Mouse (Mus musculus) limb, embryonic 14.5 days (tissue): Measurements from ENCODE around the gene Uxt. TPM values are rescaled to one million over a fixed set of nuclear protein-coding genes. Genes with fewer than 3 reads are reported as not detected.

Experiments
- ATAC-seq: fragments of 200-750 bp; cut with Nextera tagmentation; 2 replicates; pipeline ENCODE4 v1.8.0; 2017; ENCODE audit warnings: low read depth, moderate number of reproducible peaks, moderate TSS enrichment; ENCODE audit not compliant: low FRiP score
- DNase-seq: peaks from one replicate; pipeline ENCODE4 v3.0.0-alpha.2; 2015; ENCODE audit warnings: low spot score
- H3K27ac ChIP-seq: fragments of 300-500 bp; sonication (generic); replicated peaks from 2 replicates; pipeline ENCODE4 v1.5.1; 2014; ENCODE audit warnings: low read depth, mild to moderate bottlenecking, low read length, moderate library complexity, mixed read lengths
- H3K27me3 ChIP-seq: fragments of 300-500 bp; sonication (generic); 2 replicates; pipeline ENCODE4 v1.6.1; 2014; ENCODE audit warnings: low read length, mixed read lengths; ENCODE audit not compliant: control insufficient read depth, insufficient read depth
- H3K36me3 ChIP-seq: fragments of 300-500 bp; sonication (generic); 2 replicates; pipeline ENCODE4 v1.6.1; 2014; ENCODE audit warnings: mild to moderate bottlenecking, low read length, moderate library complexity, mixed read lengths; ENCODE audit not compliant: control insufficient read depth, insufficient read depth
- H3K4me1 ChIP-seq: fragments of 300-500 bp; sonication (generic); 2 replicates; pipeline ENCODE4 v1.6.1; 2014; ENCODE audit warnings: antibody characterized with exemption, low read length, mixed read lengths; ENCODE audit not compliant: control insufficient read depth, insufficient read depth
- H3K4me2 ChIP-seq: fragments of 300-500 bp; sonication (generic); replicated peaks from 2 replicates; pipeline ENCODE4 v1.6.1; 2014; ENCODE audit warnings: low read depth, mild to moderate bottlenecking, low read length, moderate library complexity; ENCODE audit not compliant: severe bottlenecking
- H3K4me3 ChIP-seq: fragments of 300-500 bp; sonication (generic); replicated peaks from 2 replicates; pipeline ENCODE4 v1.5.1; 2014; ENCODE audit warnings: low read length
- H3K9ac ChIP-seq: fragments of 300-500 bp; sonication (generic); 2 replicates; pipeline ENCODE4 v1.6.1; 2014; ENCODE audit warnings: mild to moderate bottlenecking, low read depth, low read length, moderate library complexity; ENCODE audit not compliant: severe bottlenecking
- H3K9me3 ChIP-seq: fragments of 300-500 bp; sonication (generic); 2 replicates; pipeline ENCODE4 v1.6.1; 2016; ENCODE audit warnings: low read length; ENCODE audit not compliant: control insufficient read depth
- POLR2A ChIP-seq: fragments of 200-500 bp; IDR thresholded peaks from 2 replicates; pipeline ENCODE4 v1.8.0; 2012; ENCODE audit warnings: inconsistent platforms, mild to moderate bottlenecking, moderate library complexity, borderline replicate concordance; ENCODE audit not compliant: insufficient read depth, insufficient read length; ENCODE audit errors: extremely low read depth
- WGBS: fragments of 180-500 bp; shearing (Covaris S2); extraction: QIAGEN DNeasy Blood & Tissue Kit; methylation state at CpG from one replicate; pipeline ENCODE4 v1.1.7; 2014; 5-methylcytosine and 5-hydroxymethylcytosine counted together
- polyA plus RNA-seq, 2 experiments: library from polyadenylated mRNA; depleted of rRNA in 1 of 2; stranded (reverse) in 1 of 2; unstranded in 1 of 2; fragments of >200 nt; fragmentation: Nextera tagmentation in 1 of 2; extraction: Ambion mirVana in 1 of 2; gene quantifications; 2 replicates each; pipeline versions ENCODE4 v1.2.1 to v1.2.3; 2012 to 2014

Gene Uxt
- polyA plus RNA-seq, 2 experiments = 21.7 to 49.3 TPM

GRCm38 (mm10) chrX:20931364-20931763 lies 30.5 kb downstream of the Uxt start, which contains the start of gene Cfp:
TSS of gene Cfp (minus strand) at chrX:20931555.
- no peaks in the 10 kb centered on the region for H3K4me1 ChIP-seq
- peaks cover 11% of the 10 kb centered on the region for H3K36me3 ChIP-seq
- H3K27ac ChIP-seq = no peak within 1 kb of the TSS
- no peak for ATAC-seq
- no peaks in the 10 kb centered on the region for H3K9me3 ChIP-seq
- H3K27me3 ChIP-seq = no peaks in the 10 kb centered on the region
- no peak within 1 kb of the TSS for H3K4me2 ChIP-seq
- WGBS = 63% methylated on average over 1 of the region's 1 CpGs
- no peak within 1 kb of the TSS for H3K9ac ChIP-seq
- no peak for TF ChIP-seq POLR2A
- DNase-seq = no peak
- no peak within 1 kb of the TSS for H3K4me3 ChIP-seq

GRCm38 (mm10) chrX:20929859-20930258 lies 32.0 kb downstream of the Uxt start:
- H3K4me3 ChIP-seq = no peak overlapping the region
- H3K4me2 ChIP-seq = no peak overlapping the region
- 89% methylated on average over 1 of the region's 1 CpGs for WGBS
- H3K4me1 ChIP-seq = no peaks in the 10 kb centered on the region
- TF ChIP-seq POLR2A = no peak
- no peak overlapping the region for H3K9ac ChIP-seq
- ATAC-seq (no peak), DNase-seq (no peak)
- H3K27ac ChIP-seq = no peak overlapping the region
- H3K27me3 ChIP-seq = no peaks in the 10 kb centered on the region
- H3K36me3 ChIP-seq = peaks cover 2% of the 10 kb centered on the region; the same call in 1 of the 2 replicates
- no peaks in the 10 kb centered on the region for H3K9me3 ChIP-seq

- no peaks in the 10 kb centered on the region; the same call in 1 of the 2 replicates for H3K36me3 ChIP-seq
- no peak overlapping the region for H3K4me2 ChIP-seq
- H3K27ac ChIP-seq = no peak overlapping the region
- H3K9ac ChIP-seq = no peak overlapping the region
- no peaks in the 10 kb centered on the region; the same call in 1 of the 2 replicates for H3K27me3 ChIP-seq
- DNase-seq (no peak), ATAC-seq (no peak)
- TF ChIP-seq POLR2A = no peak
- no peaks in the 10 kb centered on the region for H3K9me3 ChIP-seq
- H3K4me3 ChIP-seq = no peak overlapping the region
- H3K4me1 ChIP-seq = no peaks in the 10 kb centered on the region
These were observed 36.8 kb downstream of the Uxt start for GRCm38 (mm10) chrX:20924976-20925375.

- Histone ChIP-seq H3K9ac (no peak overlapping the region), H3K4me3 (no peak overlapping the region), H3K4me1 (no peaks in the 10 kb centered on the region), H3K27me3 (no peaks in the 10 kb centered on the region; the same call in 1 of the 2 replicates), H3K9me3 (no peaks in the 10 kb centered on the region), H3K27ac (no peak overlapping the region), H3K36me3 (no peaks in the 10 kb centered on the region; the same call in 1 of the 2 replicates), H3K4me2 (no peak overlapping the region)
- no peak for TF ChIP-seq POLR2A
- WGBS = 83% methylated on average over 1 of the region's 1 CpGs
- DNase-seq = no peak
- ATAC-seq = no peak
These were observed 38.3 kb downstream of the Uxt start for GRCm38 (mm10) chrX:20923506-20923905.

- H3K36me3 ChIP-seq = no peaks in the 10 kb centered on the region; the same call in 1 of the 2 replicates
- H3K4me2 ChIP-seq = peak overlapping the region; percentile 64; the same call in 1 of the 2 replicates
- H3K9ac ChIP-seq = no peak overlapping the region
- TF ChIP-seq POLR2A = no peak
- no peak overlapping the region for H3K4me3 ChIP-seq
- DNase-seq (no peak), ATAC-seq (no peak)
- WGBS = 39% methylated on average over 5 of the region's 5 CpGs
- H3K27ac ChIP-seq = no peak overlapping the region
- no peaks in the 10 kb centered on the region for H3K4me1 ChIP-seq
- H3K9me3 ChIP-seq = no peaks in the 10 kb centered on the region
- H3K27me3 ChIP-seq = no peaks in the 10 kb centered on the region; the same call in 1 of the 2 replicates
These were observed 40.5 kb downstream of the Uxt start for GRCm38 (mm10) chrX:20921366-20921765.
